Mouse (Mus musculus) bone marrow, adult 2 months (tissue): ENCODE results near the gene Bcl2l12.

ENCODE experiments used
- CTCF ChIP-seq: fragments of 200-500 bp; IDR thresholded peaks from 2 replicates; pipeline ENCODE4 v1.5.1; 2011; ENCODE audit warnings: low read length, control low read depth; ENCODE audit not compliant: control insufficient read depth, insufficient read depth
- POLR2A ChIP-seq: fragments of 200-500 bp; IDR thresholded peaks from 2 replicates; pipeline ENCODE4 v1.6.1; 2011; ENCODE audit warnings: low read depth, mild to moderate bottlenecking, control low read depth, low read length, borderline replicate concordance; ENCODE audit not compliant: control insufficient read depth

DNA sequence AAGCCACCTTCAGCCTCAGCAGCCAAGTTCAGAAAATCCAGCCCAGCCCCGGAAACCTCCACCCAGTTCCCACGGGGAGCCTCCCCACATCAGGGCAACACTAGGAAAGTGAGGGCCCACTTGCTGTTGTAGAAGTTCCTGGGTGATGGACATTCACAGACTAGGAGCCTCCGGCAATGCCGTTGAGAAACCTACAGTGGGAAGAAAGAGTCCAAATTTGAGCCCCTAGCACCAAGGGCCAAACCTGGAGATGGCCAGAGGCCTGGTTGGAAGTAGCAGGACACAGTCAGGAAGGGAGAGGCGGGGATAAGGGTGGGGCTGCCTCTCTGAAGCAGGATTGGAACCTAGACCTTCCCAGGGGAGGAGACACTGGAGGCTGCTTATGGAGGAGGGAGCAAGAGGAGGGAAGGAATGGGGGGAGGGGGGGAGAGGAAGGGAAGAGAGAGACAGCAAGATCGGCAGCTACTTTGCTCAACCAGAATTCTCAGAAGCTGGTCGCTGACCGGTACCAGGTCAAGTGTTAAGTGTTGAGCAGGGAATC lies 20.6 kb upstream of the Bcl2l12 start:
- TF ChIP-seq CTCF (no peak), POLR2A (no peak)
